Mouse (Mus musculus) v-Abl transformed pro-B cells (cell line): Measurements from ENCODE around the gene Eml2.
"Not testable (repeated sequence)": the region's sequence is repeated elsewhere in the genome, so short reads cannot be mapped to it uniquely, and the experiment has no call there.

Experiments
- in situ Hi-C, 2 experiments: fragments of 400-800 bp; cut with MboI; formaldehyde crosslinking; loops; one replicate each; pipeline ENCODE4 v1.15.1; 2025; ENCODE audit not compliant: unreplicated experiment in 2 of 2

Eml2 gene

GRCm38 (mm10) chr7:19175708-19176515 is at the start of gene Eml2:
Eml2 (plus strand) TSS chr7:19176421.
- in situ Hi-C loops: no loop called here

GRCm38 (mm10) chr7:19127744-19128143 is 48.5 kb upstream of the Eml2 start:
- in situ Hi-C loops: no loop called here

GRCm38 (mm10) chr7:19129396-19129795 is 46.8 kb upstream of the Eml2 start:
- in situ Hi-C loops: no loop called here

- in situ Hi-C loops: no loop called here
Measured at GRCm38 (mm10) chr7:19130657-19131056, 45.6 kb upstream of the Eml2 start.

GRCm38 (mm10) chr7:19131324-19131848 is 44.8 kb upstream of the Eml2 start:
- in situ Hi-C loops: no loop called here

GRCm38 (mm10) chr7:19136168-19136567 is 40.1 kb upstream of the Eml2 start:
- in situ Hi-C loops: loop anchor here in 1 of 2 experiments (5.0 kb wide), 1 partner anchor 36 kb away; no protein-coding TSS in a partner anchor

- in situ Hi-C loops: loop anchor here in 1 of 2 experiments (5.0 kb wide), 1 partner anchor 35 kb away; no protein-coding TSS in a partner anchor
Measured at GRCm38 (mm10) chr7:19136673-19137334, 39.4 kb upstream of the Eml2 start.

- in situ Hi-C loops: loop anchor here in 1 of 2 experiments (5.0 kb wide), 1 partner anchor 35 kb away; no protein-coding TSS in a partner anchor
Measured at GRCm38 (mm10) chr7:19137380-19137779, 38.8 kb upstream of the Eml2 start.

- in situ Hi-C loops: no loop called here
Measured at GRCm38 (mm10) chr7:19146793-19147192, 29.4 kb upstream of the Eml2 start.

GRCm38 (mm10) chr7:19147497-19148045 is 28.6 kb upstream of the Eml2 start:
- in situ Hi-C loops: no loop called here

GRCm38 (mm10) chr7:19148180-19148874 is 27.9 kb upstream of the Eml2 start:
- in situ Hi-C loops: no loop called here

- in situ Hi-C loops: no loop called here
Measured at GRCm38 (mm10) chr7:19148875-19149541, 27.2 kb upstream of the Eml2 start, which contains the start of gene Qpctl. Qpctl (minus strand) TSS chr7:19149291.

- in situ Hi-C loops: no loop called here
Measured at GRCm38 (mm10) chr7:19149626-19150025, 26.6 kb upstream of the Eml2 start, which contains the start of gene Snrpd2. Snrpd2 (plus strand) TSS chr7:19149722.

GRCm38 (mm10) chr7:19151121-19151520 is 25.1 kb upstream of the Eml2 start:
- in situ Hi-C loops: not testable (repeated sequence)

- in situ Hi-C loops: no loop called here
Measured at GRCm38 (mm10) chr7:19154796-19155195, 21.4 kb upstream of the Eml2 start.

- in situ Hi-C loops: no loop called here
Measured at GRCm38 (mm10) chr7:19155825-19156475, 20.3 kb upstream of the Eml2 start.

- in situ Hi-C loops: no loop called here
Measured at GRCm38 (mm10) chr7:19157160-19157800, 18.9 kb upstream of the Eml2 start.

- in situ Hi-C loops: no loop called here
Measured at GRCm38 (mm10) chr7:19158601-19159000, 17.6 kb upstream of the Eml2 start.

GRCm38 (mm10) chr7:19159411-19159810 is 16.8 kb upstream of the Eml2 start:
- in situ Hi-C loops: no loop called here
